ENCODE assay signal across 18 mouse cellular contexts in the genomic region with DNA sequence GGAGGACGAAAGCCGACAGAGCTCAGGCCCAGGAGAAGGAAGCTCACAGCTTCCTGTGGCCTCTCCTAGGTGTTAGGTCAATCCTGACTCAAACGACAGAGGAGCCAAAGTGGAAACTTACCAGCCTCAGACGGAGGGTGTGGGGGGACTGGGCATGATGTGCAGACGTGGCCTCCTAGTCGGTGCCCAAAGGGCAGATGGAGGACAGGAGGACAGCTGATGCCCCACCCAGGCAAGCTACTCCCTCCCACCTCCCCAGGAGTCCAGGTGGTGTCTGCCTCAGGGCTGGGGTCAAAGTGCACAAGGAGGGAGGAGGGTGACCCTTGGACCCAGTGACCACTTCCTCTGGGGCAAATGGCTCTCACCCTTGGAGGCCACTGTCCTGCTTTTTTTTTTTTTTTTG. TPM values are rescaled to one million over a fixed set of nuclear protein-coding genes. Genes with fewer than 3 reads are reported as not detected.
A peak's percentile ranks its signal among the peaks of the same experiment; 100 is the strongest.
DNase-seq lines count a peak whose midpoint lies in the region; ATAC-seq and TF ChIP-seq lines count a peak whose summit lies in the region.
"Had no signal": no experiment of that assay in that cellular context is flagged by ENCODE, and none has a peak within 500 bp of the region (broad histone marks: within the 10 kb centered on the region; RNA-seq: fewer than 3 reads in every experiment).

No protein-coding gene starts in this region.

- 27% methylated on average over 6 of the region's 6 CpGs for WGBS in kidney, adult 2 months
- WGBS in kidney, embryonic 15.5 days, result 23% methylated on average over 6 of the region's 6 CpGs
- WGBS in bone marrow, adult 2 months, result 16% methylated on average over 6 of the region's 6 CpGs
- 60% methylated on average over 6 of the region's 6 CpGs for WGBS in embryonic facial prominence, embryonic 10.5 days
- WGBS in neural tube, embryonic 15.5 days, result 76% methylated on average over 6 of the region's 6 CpGs

- peaks cover 52% of the 10 kb centered on the region for H3K4me1 ChIP-seq in kidney, adult 2 months (ENCODE audit: control insufficient read depth, insufficient read depth, low read length)
- peaks cover 45% of the 10 kb centered on the region for H3K4me1 ChIP-seq in kidney, embryonic 15.5 days
- peaks cover 8% of the 10 kb centered on the region; the same call in 1 of the 2 replicates for H3K4me1 ChIP-seq in bone marrow, adult 2 months (ENCODE audit: control insufficient read depth, insufficient read depth, low read length)
- H3K4me1 ChIP-seq in embryonic facial prominence, embryonic 10.5 days, result peaks cover 17% of the 10 kb centered on the region
- no peaks in the 10 kb centered on the region for H3K4me1 ChIP-seq in neural tube, embryonic 15.5 days
- H3K4me1 ChIP-seq: hindbrain, embryonic 12.5 days; neural tube, embryonic 12.5 days had no signal

- peak; percentile 25 for TF ChIP-seq POLR2A in kidney, adult 2 months (IDR thresholded peaks at IDR 0.05; ENCODE audit: low read depth, low read length)
- TF ChIP-seq POLR2A in bone marrow, adult 2 months (IDR thresholded peaks at IDR 0.05; ENCODE audit: borderline replicate concordance, control insufficient read depth, low read depth, low read length), result no peak

- no peak overlapping the region for H3K9ac ChIP-seq in kidney, embryonic 15.5 days
- no peak overlapping the region for H3K9ac ChIP-seq in neural tube, embryonic 15.5 days (replicated peaks)
- H3K9ac ChIP-seq: embryonic facial prominence, embryonic 12.5 days; hindbrain, embryonic 12.5 days; lung, embryonic 14.5 days; neural tube, embryonic 12.5 days had no signal

- peak; percentile 30 for DNase-seq in gastrocnemius, adult 18-20 months (ENCODE audit: low spot score)
- no peak for DNase-seq in gastrocnemius, postnatal 4 days (ENCODE audit: low spot score in 2 of 2)
- peak; percentile 96 for DNase-seq in kidney, adult 2 months
- DNase-seq in embryonic facial prominence, embryonic 10.5 days (ENCODE audit: low spot score), result no peak
- DNase-seq: cerebellum, adult 9-11 months; gastrocnemius, postnatal 25 days; lung, embryonic 14.5 days; thymus, postnatal 14 days had no signal

- H3K4me2 ChIP-seq in kidney, embryonic 15.5 days, result no peak overlapping the region
- no peak overlapping the region for H3K4me2 ChIP-seq in neural tube, embryonic 15.5 days
- H3K4me2 ChIP-seq: embryonic facial prominence, embryonic 12.5 days; hindbrain, embryonic 12.5 days; lung, embryonic 14.5 days; neural tube, embryonic 12.5 days had no signal

- peak overlapping the region; percentile 28 for H3K4me3 ChIP-seq in kidney, adult 2 months (ENCODE audit: insufficient read depth, low read depth, low read length)
- no peak overlapping the region for H3K4me3 ChIP-seq in kidney, embryonic 15.5 days (replicated peaks)
- peak overlapping the region; percentile 22 for H3K4me3 ChIP-seq in bone marrow, adult 2 months (replicated peaks; ENCODE audit: control insufficient read depth, low read depth, low read length)
- H3K4me3 ChIP-seq in embryonic facial prominence, embryonic 10.5 days, result no peak overlapping the region
- H3K4me3 ChIP-seq in neural tube, embryonic 15.5 days (replicated peaks), result no peak overlapping the region
- H3K4me3 ChIP-seq: embryonic facial prominence, embryonic 12.5 days; hindbrain, embryonic 12.5 days; midbrain, embryonic 10.5 days; neural tube, embryonic 12.5 days had no signal

- H3K9me3 ChIP-seq in kidney, embryonic 15.5 days (replicated peaks), result no peaks in the 10 kb centered on the region
- no peaks in the 10 kb centered on the region for H3K9me3 ChIP-seq in embryonic facial prominence, embryonic 10.5 days
- H3K9me3 ChIP-seq in neural tube, embryonic 15.5 days (replicated peaks), result no peaks in the 10 kb centered on the region
- H3K9me3 ChIP-seq: embryonic facial prominence, embryonic 12.5 days; hindbrain, embryonic 12.5 days; midbrain, embryonic 10.5 days; neural tube, embryonic 12.5 days had no signal

- H3K27ac ChIP-seq in kidney, adult 2 months (ENCODE audit: insufficient read depth, low read depth, low read length), result peak overlapping the region; percentile 85
- no peak overlapping the region for H3K27ac ChIP-seq in kidney, embryonic 15.5 days
- H3K27ac ChIP-seq in bone marrow, adult 2 months (ENCODE audit: control insufficient read depth, insufficient read depth, low read depth, low read length, poor library complexity), result peak overlapping the region; percentile 83
- H3K27ac ChIP-seq in embryonic facial prominence, embryonic 10.5 days (replicated peaks), result no peak overlapping the region
- no peak overlapping the region for H3K27ac ChIP-seq in neural tube, embryonic 15.5 days (replicated peaks)
- H3K27ac ChIP-seq: embryonic facial prominence, embryonic 12.5 days; hindbrain, embryonic 12.5 days; midbrain, embryonic 10.5 days; neural tube, embryonic 12.5 days had no signal

- no peaks in the 10 kb centered on the region for H3K27me3 ChIP-seq in kidney, adult 2 months (replicated peaks; ENCODE audit: control insufficient read depth, insufficient read depth, low read length)
- no peaks in the 10 kb centered on the region for H3K27me3 ChIP-seq in kidney, embryonic 15.5 days
- no peaks in the 10 kb centered on the region; the same call in 1 of the 2 replicates for H3K27me3 ChIP-seq in embryonic facial prominence, embryonic 10.5 days (replicated peaks; ENCODE audit: low read depth, poor library complexity, severe bottlenecking)
- no peaks in the 10 kb centered on the region for H3K27me3 ChIP-seq in neural tube, embryonic 15.5 days (replicated peaks)
- H3K27me3 ChIP-seq: embryonic facial prominence, embryonic 12.5 days; hindbrain, embryonic 12.5 days; neural tube, embryonic 12.5 days; Patski had no signal

- ATAC-seq in kidney, embryonic 15.5 days (replicated peaks; ENCODE audit: low FRiP score), result no peak
- 0 out of 2 replicates have a peak, but pooled peaks have one; percentile 8 for ATAC-seq in megakaryocyte, adult 5-6 weeks (ENCODE audit: poor library complexity, severe bottlenecking)
- no peak for ATAC-seq in neural tube, embryonic 15.5 days (ENCODE audit: low FRiP score)
- ATAC-seq: Patski had no signal

- no peak for TF ChIP-seq CTCF in kidney, adult 2 months (conservative IDR thresholded peaks at IDR 0.05; ENCODE audit: insufficient read depth, insufficient read length, low read depth, low read length)
- no peak for TF ChIP-seq CTCF in bone marrow, adult 2 months (IDR thresholded peaks at IDR 0.05; ENCODE audit: control insufficient read depth, insufficient read depth, low read length)

- no peaks in the 10 kb centered on the region for H3K36me3 ChIP-seq in kidney, adult 2 months (ENCODE audit: control insufficient read depth, insufficient read depth, low read length)
- 0 out of 2 replicates have a peak, but pooled peaks cover 3% of the 10 kb centered on the region for H3K36me3 ChIP-seq in kidney, embryonic 15.5 days
- peaks cover 2% of the 10 kb centered on the region for H3K36me3 ChIP-seq in embryonic facial prominence, embryonic 10.5 days (replicated peaks)
- H3K36me3 ChIP-seq in neural tube, embryonic 15.5 days, result no peaks in the 10 kb centered on the region
- H3K36me3 ChIP-seq: embryonic facial prominence, embryonic 12.5 days; hindbrain, embryonic 12.5 days; midbrain, embryonic 10.5 days; neural tube, embryonic 12.5 days had no signal

RNA-seq across cellular contexts. Expression of gene Spen, which starts 32.9 kb away (rescaled TPM):
- 10 to 100 TPM; 21.4 to 21.9 TPM for total RNA-seq in gastrocnemius, adult 18-20 months (2021)
- 10 to 100 TPM; 32.7 to 32.9 TPM for total RNA-seq in gastrocnemius, postnatal 4 days (2021)
- 15.9 and 19.6 TPM in 2 replicates for polyA plus RNA-seq in kidney, adult 2 months (2012; rRNA removed)
- polyA plus RNA-seq in kidney, embryonic 15.5 days (2015; fragmentation: Nextera tagmentation; extraction: Ambion mirVana), result 10.3 and 11.1 TPM in 2 replicates
- 22.2 and 33.2 TPM in 2 replicates for polyA plus RNA-seq in bone marrow, adult 2 months (2011; ENCODE audit: insufficient read depth, insufficient read length, low replicate concordance, missing spikeins)
- total RNA-seq in megakaryocyte, adult 5-6 weeks (2015), result 30.4 and 34.2 TPM in 2 replicates
- 28.7 and 39.3 TPM in 2 replicates for total RNA-seq in megakaryocyte, adult 5-6 weeks (2017)
- polyA plus RNA-seq in embryonic facial prominence, embryonic 10.5 days (2016; fragmentation: Nextera tagmentation; extraction: Ambion mirVana), result 9.6 and 12.1 TPM in 2 replicates
- polyA plus RNA-seq in neural tube, embryonic 15.5 days (2015; fragmentation: Nextera tagmentation; extraction: Ambion mirVana), result 13.4 and 13.7 TPM in 2 replicates

RNA-seq across cellular contexts. Expression of gene Fblim1, which starts 34.6 kb away (rescaled TPM):
- total RNA-seq in gastrocnemius, adult 18-20 months (2021), result 1 to 10 TPM in 1 of 2 experiments, under 1 TPM in 1; 0.90 to 1.1 TPM
- 10 to 100 TPM in 1 of 2 experiments, 1 to 10 TPM in 1; 7.4 to 10.6 TPM for total RNA-seq in gastrocnemius, postnatal 4 days (2021)
- 10.2 and 10.5 TPM in 2 replicates for polyA plus RNA-seq in kidney, adult 2 months (2012; rRNA removed)
- 71.4 and 81.3 TPM in 2 replicates for polyA plus RNA-seq in kidney, embryonic 15.5 days (2015; fragmentation: Nextera tagmentation; extraction: Ambion mirVana)
- polyA plus RNA-seq in bone marrow, adult 2 months (2011; ENCODE audit: insufficient read depth, insufficient read length, low replicate concordance, missing spikeins), result 1.2 and 9.3 TPM in 2 replicates
- total RNA-seq in megakaryocyte, adult 5-6 weeks (2015), result not detected in 2 replicates
- not detected in 2 replicates for total RNA-seq in megakaryocyte, adult 5-6 weeks (2017)
- 56.3 and 68.1 TPM in 2 replicates for polyA plus RNA-seq in embryonic facial prominence, embryonic 10.5 days (2016; fragmentation: Nextera tagmentation; extraction: Ambion mirVana)
- 31.0 and 32.2 TPM in 2 replicates for polyA plus RNA-seq in neural tube, embryonic 15.5 days (2015; fragmentation: Nextera tagmentation; extraction: Ambion mirVana)

RNA-seq across cellular contexts. Expression of gene Tmem82, which starts 47.1 kb away (rescaled TPM):
- under 1 TPM; 0.55 to 0.62 TPM for total RNA-seq in gastrocnemius, adult 18-20 months (2021)
- total RNA-seq in gastrocnemius, postnatal 4 days (2021), result 1 to 10 TPM; 3.5 to 4.3 TPM
- polyA plus RNA-seq in kidney, adult 2 months (2012; rRNA removed), result 29.0 and 32.3 TPM in 2 replicates
- polyA plus RNA-seq in kidney, embryonic 15.5 days (2015; fragmentation: Nextera tagmentation; extraction: Ambion mirVana), result 2.7 and 3.1 TPM in 2 replicates
- polyA plus RNA-seq in bone marrow, adult 2 months (2011; ENCODE audit: insufficient read depth, insufficient read length, low replicate concordance, missing spikeins), result 0.57 and 1.8 TPM in 2 replicates
- total RNA-seq in megakaryocyte, adult 5-6 weeks (2015), result 0.16 TPM in 1 of 2 replicates, not detected in the other
- total RNA-seq in megakaryocyte, adult 5-6 weeks (2017), result 0.26 TPM in 1 of 2 replicates, not detected in the other
- 1.5 and 2.1 TPM in 2 replicates for polyA plus RNA-seq in embryonic facial prominence, embryonic 10.5 days (2016; fragmentation: Nextera tagmentation; extraction: Ambion mirVana)
- 0.18 and 0.88 TPM in 2 replicates for polyA plus RNA-seq in neural tube, embryonic 15.5 days (2015; fragmentation: Nextera tagmentation; extraction: Ambion mirVana)

RNA-seq across cellular contexts. Expression of gene Slc25a34, which starts 52.3 kb away (rescaled TPM):
- 10 to 100 TPM; 13.3 to 15.7 TPM for total RNA-seq in gastrocnemius, adult 18-20 months (2021)
- 10 to 100 TPM; 21.4 to 26.7 TPM for total RNA-seq in gastrocnemius, postnatal 4 days (2021)
- polyA plus RNA-seq in kidney, adult 2 months (2012; rRNA removed), result 30.1 and 33.8 TPM in 2 replicates
- polyA plus RNA-seq in kidney, embryonic 15.5 days (2015; fragmentation: Nextera tagmentation; extraction: Ambion mirVana), result 0.27 and 0.49 TPM in 2 replicates
- polyA plus RNA-seq in bone marrow, adult 2 months (2011; ENCODE audit: insufficient read depth, insufficient read length, low replicate concordance, missing spikeins), result 5.6 and 5.8 TPM in 2 replicates
- total RNA-seq in megakaryocyte, adult 5-6 weeks (2015), result not detected in 2 replicates
- total RNA-seq in megakaryocyte, adult 5-6 weeks (2017), result not detected in 2 replicates
- 0.09 TPM in 1 of 2 replicates, not detected in the other for polyA plus RNA-seq in embryonic facial prominence, embryonic 10.5 days (2016; fragmentation: Nextera tagmentation; extraction: Ambion mirVana)
- 0.10 and 0.28 TPM in 2 replicates for polyA plus RNA-seq in neural tube, embryonic 15.5 days (2015; fragmentation: Nextera tagmentation; extraction: Ambion mirVana)
- polyA plus RNA-seq: embryonic facial prominence, embryonic 12.5 days; forebrain, embryonic 11.5 days; hindbrain, embryonic 12.5 days; lung, embryonic 14.5 days; neural tube, embryonic 12.5 days had no signal

Comparison
In these comparisons a context has a peak if more than half of its experiments do, and no peak if none do; other contexts are left out.
1. DNase-seq: peak in gastrocnemius, adult 18-20 months (single experiment) and kidney, adult 2 months (single experiment); none in gastrocnemius, postnatal 4 days (0 of 2) and embryonic facial prominence, embryonic 10.5 days (single experiment).
2. H3K27ac ChIP-seq: peak in kidney, adult 2 months (single experiment) and bone marrow, adult 2 months (single experiment); none in kidney, embryonic 15.5 days (single experiment), embryonic facial prominence, embryonic 10.5 days (single experiment) and neural tube, embryonic 15.5 days (single experiment).
3. H3K4me3 ChIP-seq: peak in kidney, adult 2 months (single experiment) and bone marrow, adult 2 months (single experiment); none in kidney, embryonic 15.5 days (single experiment), embryonic facial prominence, embryonic 10.5 days (single experiment) and neural tube, embryonic 15.5 days (single experiment).